Mouse (Mus musculus): Measurements from ENCODE around the gene Tamm41. TPM values are rescaled to one million over a fixed set of nuclear protein-coding genes. Genes with fewer than 3 reads are reported as not detected.

The Tamm41 gene
- total RNA-seq (2023): 4.7 and 7.6 TPM in 2 replicates

DNA sequence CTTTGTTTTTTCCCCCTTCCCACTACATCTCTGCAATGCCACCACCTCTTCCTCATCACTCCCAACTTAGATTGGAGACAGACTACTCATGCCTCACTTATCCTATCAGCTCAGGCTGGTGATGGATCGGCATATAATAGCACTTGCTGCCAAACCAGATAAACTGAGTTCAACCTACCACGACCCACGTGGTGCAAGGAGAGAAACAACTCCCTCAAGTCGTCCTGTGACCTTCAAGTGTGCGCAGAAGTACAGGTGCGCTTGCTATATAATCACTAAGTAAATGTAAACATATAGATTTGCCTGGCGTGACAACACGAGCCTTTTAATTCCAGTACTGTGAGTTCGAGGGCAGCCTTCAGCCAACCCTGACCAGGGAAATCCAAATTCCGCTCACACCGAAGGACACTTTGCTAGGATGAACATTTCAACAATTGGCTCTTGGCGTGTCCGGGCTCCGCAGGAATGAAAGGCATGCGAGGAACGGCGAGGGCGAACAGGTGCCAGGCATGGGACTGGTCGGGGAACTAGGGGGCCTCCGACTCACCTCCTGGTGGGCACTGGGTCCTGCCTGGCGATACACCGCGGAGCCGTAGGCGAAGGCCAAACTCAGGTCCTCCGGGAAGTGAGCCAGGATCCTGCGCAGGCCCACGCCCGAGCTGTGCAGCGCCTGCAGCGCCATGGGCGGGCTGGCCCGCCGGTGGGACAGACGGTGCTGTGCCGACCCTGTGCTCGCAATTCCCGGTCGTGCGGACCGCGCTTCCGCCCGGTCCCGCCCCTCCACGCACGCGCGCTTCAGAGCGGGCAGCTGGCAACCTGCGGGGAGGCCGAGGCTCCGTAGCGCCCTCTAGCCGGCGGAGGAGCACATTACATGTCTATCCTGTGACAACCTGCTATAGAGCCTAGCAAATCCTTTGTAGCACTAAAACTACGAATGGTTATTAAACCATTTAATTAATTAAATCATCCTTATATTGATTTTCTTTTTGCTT is at the start of gene Tamm41:
Gene Tamm41, minus strand, starts transcription at position 774 of the 992 bp plus-strand sequence.

GRCm38 (mm10) chr6:114969213-114970120 is 68.2 kb downstream of the Tamm41 start, which contains the start of gene Vgll4:
Gene Vgll4, minus strand, starts transcription at chr6:114969994.

Other genes starting within 250 kb of the Tamm41 start
- 39.4 TPM in 2 replicates for gene Vgll4, start 67.9 kb downstream of the Tamm41 start, total RNA-seq (2023)
- gene Syn2, start 97.0 kb upstream of the Tamm41 start, total RNA-seq (2023): not detected in 2 replicates
- gene Gm17482, start 189.5 kb upstream of the Tamm41 start, total RNA-seq (2023): not detected in 2 replicates
- not detected in 2 replicates for gene Timp4, start 214.3 kb upstream of the Tamm41 start, total RNA-seq (2023)